Mouse (Mus musculus) MEL (cell line): ENCODE measurements at regions not wholly inside any gene's neighbourhood (a gene's known extent, or its start where the extent isn't known, plus 50 kb on each side); places are given as distances from the start of the nearest gene placed in this dataset.

Experiments
- DNase-seq: peaks from one replicate; pipeline ENCODE4 v3.0.0; 2011; ENCODE audit warnings: low read depth, low spot score
- H3K27ac ChIP-seq: 2 replicates; pipeline ENCODE4 v1.5.1; 2012; ENCODE audit warnings: low read depth, mild to moderate bottlenecking, control low read depth, low read length, moderate library complexity; ENCODE audit not compliant: control insufficient read depth
- H3K27me3 ChIP-seq, 2 experiments: fragments of 150-350 bp in 1 of 2; sonication (generic) in 1 of 2; 2 replicates each; pipeline ENCODE4 v1.6.1; 2012; ENCODE audit warnings: low read length in 2 of 2, mild to moderate bottlenecking in 2 of 2, improper control_type of control experiment in 1 of 2, moderate library complexity in 1 of 2; ENCODE audit not compliant: insufficient read depth in 2 of 2, control insufficient read depth in 1 of 2
- H3K36me3 ChIP-seq, 2 experiments: 2 replicates each; pipeline ENCODE4 v1.6.1; 2012 to 2014; ENCODE audit warnings: low read length in 2 of 2, improper control_type of control experiment in 1 of 2, inconsistent platforms in 1 of 2, mild to moderate bottlenecking in 1 of 2; ENCODE audit not compliant: insufficient read depth in 2 of 2, control insufficient read depth in 1 of 2
- H3K4me1 ChIP-seq, 2 experiments: fragments of 150-350 bp in 1 of 2; sonication (generic) in 1 of 2; 2 replicates each; pipeline ENCODE4 v1.6.1; 2012; ENCODE audit warnings: low read length in 2 of 2, improper control_type of control experiment in 1 of 2, mild to moderate bottlenecking in 1 of 2; ENCODE audit not compliant: insufficient read depth in 2 of 2, control insufficient read depth in 1 of 2
- H3K4me3 ChIP-seq, 2 experiments: fragments of 150-350 bp in 1 of 2; sonication (generic) in 1 of 2; 2 replicates each; pipeline ENCODE4 v1.5.1; 2012; ENCODE audit warnings: low read depth in 2 of 2, low read length in 2 of 2, mild to moderate bottlenecking in 2 of 2, moderate library complexity in 2 of 2, control low read depth in 1 of 2, improper control_type of control experiment in 1 of 2; ENCODE audit not compliant: control insufficient read depth in 1 of 2, insufficient read depth in 1 of 2
- H3K79me2 ChIP-seq: 2 replicates; pipeline ENCODE4 v1.6.1; 2012; ENCODE audit warnings: mild to moderate bottlenecking, low read length, moderate library complexity; ENCODE audit not compliant: control insufficient read depth, poor library complexity, insufficient read depth
- H3K9ac ChIP-seq: 2 replicates; pipeline ENCODE4 v1.6.1; 2012; ENCODE audit warnings: low read depth, mild to moderate bottlenecking, control low read depth, low read length, moderate library complexity; ENCODE audit not compliant: control insufficient read depth, poor library complexity, severe bottlenecking
- H3K9me3 ChIP-seq: fragments of 150-350 bp; sonication (generic); replicated peaks from 2 replicates; pipeline ENCODE4 v1.6.1; 2012; ENCODE audit warnings: mild to moderate bottlenecking, low read length, improper control_type of control experiment, moderate library complexity; ENCODE audit not compliant: insufficient read depth
- CHD1 ChIP-seq: IDR thresholded peaks from 2 replicates; pipeline ENCODE4 v1.6.1; 2012; ENCODE audit warnings: low read depth, mild to moderate bottlenecking, inconsistent platforms, low read length, improper control_type of control experiment
- CHD2 ChIP-seq: IDR thresholded peaks from 2 replicates; pipeline ENCODE4 v1.6.1; 2011; ENCODE audit warnings: low read length, improper control_type of control experiment
- CTCF ChIP-seq, 3 experiments: IDR thresholded peaks in 2 of 3; conservative IDR thresholded peaks in 1 of 3; 2 replicates each; pipeline ENCODE4 v1.5.1; 2011 to 2012; ENCODE audit warnings: low read length in 3 of 3, low read depth in 2 of 3, mild to moderate bottlenecking in 2 of 3, improper control_type of control experiment in 1 of 3, inconsistent platforms in 1 of 3, mixed read lengths in 1 of 3, moderate library complexity in 1 of 3; ENCODE audit not compliant: control insufficient read depth in 1 of 3, insufficient read depth in 1 of 3, poor library complexity in 1 of 3, severe bottlenecking in 1 of 3
- E2F4 ChIP-seq: IDR thresholded peaks from 2 replicates; pipeline ENCODE4 v1.6.1; 2011; ENCODE audit warnings: low read depth, low read length, improper control_type of control experiment, borderline replicate concordance
- EP300 ChIP-seq, 2 experiments: IDR thresholded peaks; 2 replicates each; pipeline ENCODE4 v1.6.1; 2011; ENCODE audit warnings: improper control_type of control experiment in 2 of 2, low read length in 2 of 2, low read depth in 1 of 2, mild to moderate bottlenecking in 1 of 2
- GABPA ChIP-seq: IDR thresholded peaks from 2 replicates; pipeline ENCODE4 v1.6.1; 2012; ENCODE audit warnings: low read depth, mild to moderate bottlenecking, inconsistent platforms, low read length, improper control_type of control experiment, moderate library complexity
- GATA1 ChIP-seq: IDR thresholded peaks from 2 replicates; pipeline ENCODE4 v1.6.1; 2011; ENCODE audit warnings: low read depth, low read length, improper control_type of control experiment
- HCFC1 ChIP-seq: IDR thresholded peaks from 2 replicates; pipeline ENCODE4 v1.6.1; 2012; ENCODE audit warnings: low read depth, mild to moderate bottlenecking, inconsistent platforms, low read length, improper control_type of control experiment, moderate library complexity
- JUND ChIP-seq: IDR thresholded peaks from 2 replicates; pipeline ENCODE4 v1.6.1; 2011; ENCODE audit warnings: low read depth, mild to moderate bottlenecking, improper control_type of control experiment, low read length
- MAFK ChIP-seq: IDR thresholded peaks from 2 replicates; pipeline ENCODE4 v1.6.1; 2011; ENCODE audit warnings: low read depth, mild to moderate bottlenecking, low read length, improper control_type of control experiment, borderline replicate concordance
- MAX ChIP-seq: IDR thresholded peaks from 2 replicates; pipeline ENCODE4 v1.6.1; 2011; ENCODE audit warnings: low read length, improper control_type of control experiment
- MYB ChIP-seq: IDR thresholded peaks from 2 replicates; pipeline ENCODE4 v1.6.1; 2011; ENCODE audit warnings: mild to moderate bottlenecking, low read depth, low read length, improper control_type of control experiment
- MYC ChIP-seq: IDR thresholded peaks from 2 replicates; pipeline ENCODE4 v1.6.1; 2011; ENCODE audit warnings: low read depth, mild to moderate bottlenecking, low read length, improper control_type of control experiment, moderate library complexity
- NELFE ChIP-seq: IDR thresholded peaks from 2 replicates; pipeline ENCODE4 v1.6.1; 2011; ENCODE audit warnings: low read depth, low read length, improper control_type of control experiment
- NRF1 ChIP-seq: IDR thresholded peaks from 2 replicates; pipeline ENCODE4 v1.6.1; 2014; ENCODE audit warnings: low read depth, mild to moderate bottlenecking, inconsistent platforms, low read length, improper control_type of control experiment, moderate library complexity; ENCODE audit not compliant: poor library complexity, insufficient read depth, severe bottlenecking
- RAD21 ChIP-seq: IDR thresholded peaks from 2 replicates; pipeline ENCODE4 v1.6.1; 2011; ENCODE audit warnings: mild to moderate bottlenecking, low read depth, low read length, improper control_type of control experiment
- RCOR1 ChIP-seq: IDR thresholded peaks from 2 replicates; pipeline ENCODE4 v1.6.1; 2012; ENCODE audit warnings: low read depth, mild to moderate bottlenecking, inconsistent platforms, low read length, improper control_type of control experiment
- SMC3 ChIP-seq: IDR thresholded peaks from 2 replicates; pipeline ENCODE4 v1.6.1; 2011; ENCODE audit warnings: low read depth, low read length, improper control_type of control experiment
- TAL1 ChIP-seq: IDR thresholded peaks from 2 replicates; pipeline ENCODE4 v1.6.1; 2012; ENCODE audit warnings: mild to moderate bottlenecking, inconsistent platforms, low read length, moderate library complexity, mixed read lengths
- TBP ChIP-seq: IDR thresholded peaks from 2 replicates; pipeline ENCODE4 v1.8.0; 2011; ENCODE audit warnings: low read depth, low read length, improper control_type of control experiment
- TCF12 ChIP-seq: IDR thresholded peaks from 2 replicates; pipeline ENCODE4 v1.6.1; 2014; ENCODE audit warnings: low read depth, mild to moderate bottlenecking, inconsistent platforms, low read length, improper control_type of control experiment, moderate library complexity
- UBTF ChIP-seq: IDR thresholded peaks from 2 replicates; pipeline ENCODE4 v1.6.1; 2012; ENCODE audit warnings: low read depth, mild to moderate bottlenecking, inconsistent platforms, low read length, improper control_type of control experiment, moderate library complexity, borderline replicate concordance; ENCODE audit not compliant: insufficient read depth
- USF1 ChIP-seq: IDR thresholded peaks from 2 replicates; pipeline ENCODE4 v1.6.1; 2014; ENCODE audit warnings: low read depth, mild to moderate bottlenecking, inconsistent platforms, low read length, improper control_type of control experiment, moderate library complexity
- ZC3H11A ChIP-seq: IDR thresholded peaks from 2 replicates; pipeline ENCODE4 v1.6.1; 2012; ENCODE audit warnings: low read depth, mild to moderate bottlenecking, inconsistent platforms, low read length, improper control_type of control experiment
- ZKSCAN1 ChIP-seq: IDR thresholded peaks from 2 replicates; pipeline ENCODE4 v1.6.1; 2012; ENCODE audit warnings: low read depth, mild to moderate bottlenecking, inconsistent platforms, low read length, improper control_type of control experiment, moderate library complexity
- ZNF384 ChIP-seq: IDR thresholded peaks from 2 replicates; pipeline ENCODE4 v1.6.1; 2012; ENCODE audit warnings: low read depth, mild to moderate bottlenecking, inconsistent platforms, low read length, improper control_type of control experiment

DNA sequence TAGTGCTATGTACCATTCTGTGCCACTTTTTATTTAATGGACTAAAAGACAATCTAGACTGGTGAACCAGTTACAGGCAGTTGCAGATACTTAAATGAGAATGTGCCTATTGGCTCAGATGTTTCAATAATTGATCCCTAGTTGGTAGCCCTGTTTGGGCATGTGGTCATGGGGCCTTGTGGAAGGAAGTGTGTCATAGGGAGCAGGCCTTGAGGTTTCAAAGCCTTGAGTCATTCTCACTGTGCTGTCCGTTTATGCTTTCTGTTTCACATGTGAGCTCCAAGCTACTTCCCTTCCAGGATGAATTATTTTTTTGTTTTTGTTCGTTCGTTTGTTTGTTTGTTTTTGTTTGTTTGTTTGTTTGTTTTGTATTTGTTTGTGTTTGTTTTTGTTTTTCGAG, 449.1 kb upstream of the Htr2c start:
- no peak for DNase-seq
- H3K4me3 ChIP-seq, result no peak overlapping the region
- no peak overlapping the region for H3K9ac ChIP-seq
- H3K9me3 ChIP-seq, result no peaks in the 10 kb centered on the region
- no peak overlapping the region for H3K27ac ChIP-seq
- no peaks in the 10 kb centered on the region for H3K36me3 ChIP-seq
- no peaks in the 10 kb centered on the region for H3K27me3 ChIP-seq
- TF ChIP-seq TCF12, result no peak
- no peak for TF ChIP-seq CHD2
- no peak for TF ChIP-seq NELFE
- no peak for TF ChIP-seq SMC3
- no peak for TF ChIP-seq ZKSCAN1
- TF ChIP-seq GATA1, result no peak
- no peak for TF ChIP-seq ZC3H11A
- TF ChIP-seq CTCF (IDR thresholded peaks at IDR 0.05 in 2 of 3, conservative IDR thresholded peaks at IDR 0.05 in 1 of 3; ENCODE audit: control insufficient read depth in 1 of 3, insufficient read depth in 1 of 3, low read depth in 2 of 3, low read length in 3 of 3, poor library complexity in 1 of 3, severe bottlenecking in 1 of 3), result no peak
- TF ChIP-seq GABPA, result no peak
- TF ChIP-seq MYC, result no peak
- TF ChIP-seq MAX, result no peak
- no peaks in the 10 kb centered on the region for H3K79me2 ChIP-seq
- no peaks in the 10 kb centered on the region for H3K4me1 ChIP-seq

DNA sequence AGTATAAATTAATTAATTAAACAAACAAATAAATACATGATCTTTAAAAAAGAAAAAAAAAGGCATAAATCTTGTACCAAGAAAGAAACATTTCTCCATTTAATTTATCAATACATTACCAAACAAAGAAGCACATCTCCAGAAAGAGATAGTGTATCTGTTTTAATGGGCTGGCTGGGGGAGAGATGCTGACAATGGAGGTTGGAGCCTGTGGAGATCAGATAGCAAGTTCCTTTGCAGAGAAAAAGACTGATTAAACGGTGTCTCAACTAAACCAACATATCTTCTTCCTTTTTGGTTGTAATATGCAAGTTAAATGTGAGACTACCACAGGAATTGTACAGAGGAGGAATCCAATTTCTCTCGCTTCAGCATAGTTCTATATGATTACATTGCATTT, 433.5 kb upstream of the Htr2c start:
- Histone ChIP-seq H3K27me3 (no peaks in the 10 kb centered on the region), H3K79me2 (no peaks in the 10 kb centered on the region), H3K27ac (no peak overlapping the region), H3K4me3 (no peak overlapping the region), H3K9ac (no peak overlapping the region), H3K4me1 (0 out of 4 replicates have a peak, but pooled peaks cover 0 to 2% of the 10 kb centered on the region in 2 experiments), H3K36me3 (peaks cover 0 to 2% of the 10 kb centered on the region in 2 experiments; a peak in 2 of 4 replicates), H3K9me3 (no peaks in the 10 kb centered on the region)
- peak; percentile 56 to 70; a peak in 3 of 4 replicates for TF ChIP-seq EP300 (IDR thresholded peaks at IDR 0.05; ENCODE audit: low read depth in 1 of 2, low read length in 2 of 2)
- no peak for TF ChIP-seq UBTF
- TF ChIP-seq GATA1, result peak; percentile 75
- TF ChIP-seq TCF12, result peak; percentile 64
- 0 out of 2 replicates have a peak, but pooled peaks have one; percentile 10 for TF ChIP-seq RCOR1
- TF ChIP-seq NRF1, result no peak
- TF ChIP-seq MYB, result no peak
- peak; percentile 29 for DNase-seq

DNA sequence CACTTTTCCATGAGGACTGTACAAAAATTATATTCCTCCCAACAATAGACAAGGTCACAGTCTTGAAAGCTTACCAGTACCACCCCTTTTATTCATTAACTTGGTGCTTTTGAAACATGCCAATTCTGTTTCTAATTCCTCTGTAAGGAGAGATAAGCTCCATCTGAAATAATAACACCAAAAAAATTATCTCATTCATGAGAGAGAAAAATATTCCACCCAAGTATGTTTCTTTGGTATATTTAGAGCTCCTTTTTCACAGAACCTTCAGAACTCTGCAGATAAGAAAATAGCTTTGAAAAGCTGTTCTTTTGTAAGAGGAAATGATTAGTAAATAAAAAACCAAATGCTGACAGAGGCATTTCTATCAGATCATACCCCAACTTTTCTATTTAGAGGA, 424.5 kb upstream of the Htr2c start:
- H3K79me2 ChIP-seq, result no peaks in the 10 kb centered on the region
- peaks cover 0 to 5% of the 10 kb centered on the region in 2 experiments; a peak in 2 of 4 replicates for H3K36me3 ChIP-seq
- no peak overlapping the region for H3K27ac ChIP-seq
- peak; percentile 20 for DNase-seq
- peaks cover 0 to 2% of the 10 kb centered on the region in 2 experiments; a peak in 2 of 4 replicates for H3K4me1 ChIP-seq
- H3K4me3 ChIP-seq, result no peak overlapping the region
- H3K9me3 ChIP-seq, result no peaks in the 10 kb centered on the region
- no peaks in the 10 kb centered on the region for H3K27me3 ChIP-seq
- H3K9ac ChIP-seq, result no peak overlapping the region
- TF ChIP-seq HCFC1, result no peak
- no peak for TF ChIP-seq CHD1
- no peak for TF ChIP-seq SMC3
- TF ChIP-seq TBP, result no peak
- no peak for TF ChIP-seq E2F4
- TF ChIP-seq JUND, result no peak
- no peak for TF ChIP-seq CTCF (IDR thresholded peaks at IDR 0.05 in 2 of 3, conservative IDR thresholded peaks at IDR 0.05 in 1 of 3; ENCODE audit: control insufficient read depth in 1 of 3, insufficient read depth in 1 of 3, low read depth in 2 of 3, low read length in 3 of 3, poor library complexity in 1 of 3, severe bottlenecking in 1 of 3)
- no peak for TF ChIP-seq TAL1
- TF ChIP-seq MYC, result no peak
- TF ChIP-seq GATA1, result peak; percentile 48
- TF ChIP-seq NELFE, result no peak
- TF ChIP-seq MAFK, result no peak
- TF ChIP-seq RAD21, result no peak
- TF ChIP-seq USF1, result no peak
- peak; percentile 19; the same call in 1 of the 2 replicates for TF ChIP-seq ZNF384
